Mouse (Mus musculus): ENCODE measurements around the gene Adam33.

Gene Adam33

GRCm38 (mm10) chr2:131029065-131029935, 34.3 kb downstream of the Adam33 start:
- peak; percentile 82 for DNase-seq (ENCODE audit: low read depth)

- no peak for DNase-seq (ENCODE audit: low read depth)
These were observed 36.7 kb downstream of the Adam33 start for GRCm38 (mm10) chr2:131026941-131027340.

- no peak for DNase-seq (ENCODE audit: low read depth)
These were observed 38.4 kb downstream of the Adam33 start for GRCm38 (mm10) chr2:131025230-131025629.

- DNase-seq (ENCODE audit: low read depth): no peak
These were observed 53.0 kb downstream of the Adam33 start for GRCm38 (mm10) chr2:131010566-131010965.

GRCm38 (mm10) chr2:131009123-131009522, 54.5 kb downstream of the Adam33 start:
- no peak for DNase-seq (ENCODE audit: low read depth)

Measured in 416B (cell line).